Mouse (Mus musculus): Measurements from ENCODE around the gene Galnt16.

GRCm38 (mm10) chr12:80531585-80531984 is 13.5 kb downstream of the Galnt16 start:
- TF ChIP-seq CTCF (IDR thresholded peaks at IDR 0.05; ENCODE audit: insufficient read depth, low read depth, low read length): no peak
- TF ChIP-seq POLR2A (IDR thresholded peaks at IDR 0.05; ENCODE audit: insufficient read depth, low read depth, low read length): no peak
